Mouse (Mus musculus): ENCODE data around the gene 2410004B18Rik. TPM values are rescaled to one million over a fixed set of nuclear protein-coding genes. Genes with fewer than 3 reads are reported as not detected.
"Not testable (repeated sequence)": the region's sequence is repeated elsewhere in the genome, so short reads cannot be mapped to it uniquely, and the experiment has no call there.

The 2410004B18Rik gene
- total RNA-seq (2022): 10 to 100 TPM; 17.1 to 23.1 (median 19.4) TPM

GRCm38 (mm10) chr3:145937505-145938404 is at the start of gene 2410004B18Rik:
Gene 2410004B18Rik, plus strand, starts transcription at chr3:145938014.
- peak; percentile 79 to 83 for DNase-seq (ENCODE audit: low spot score in 2 of 2)

- no peak for DNase-seq (ENCODE audit: low spot score in 2 of 2)
Measured at GRCm38 (mm10) chr3:145890346-145891132, 47.3 kb upstream of the 2410004B18Rik start.

- DNase-seq (ENCODE audit: low spot score in 2 of 2): no peak
Measured at GRCm38 (mm10) chr3:145892451-145892850, 45.4 kb upstream of the 2410004B18Rik start.

- DNase-seq (ENCODE audit: low spot score in 2 of 2): no peak
Measured at GRCm38 (mm10) chr3:145894131-145894530, 43.7 kb upstream of the 2410004B18Rik start.

GRCm38 (mm10) chr3:145897749-145898148 is 40.1 kb upstream of the 2410004B18Rik start:
- peak; percentile 41 to 75 for DNase-seq (ENCODE audit: low spot score in 2 of 2)

GRCm38 (mm10) chr3:145899832-145900231 is 38.0 kb upstream of the 2410004B18Rik start:
- peak; percentile 26 to 53 for DNase-seq (ENCODE audit: low spot score in 2 of 2)

- DNase-seq (ENCODE audit: low spot score in 2 of 2): no peak
Measured at GRCm38 (mm10) chr3:145903530-145903929, 34.3 kb upstream of the 2410004B18Rik start.

GRCm38 (mm10) chr3:145904850-145905776 is 32.7 kb upstream of the 2410004B18Rik start:
- peak; percentile 10 to 41 for DNase-seq (ENCODE audit: low spot score in 2 of 2)

- no peak for DNase-seq (ENCODE audit: low spot score in 2 of 2)
Measured at GRCm38 (mm10) chr3:145906582-145906981, 31.2 kb upstream of the 2410004B18Rik start.

- DNase-seq (ENCODE audit: low spot score in 2 of 2): no peak
Measured at GRCm38 (mm10) chr3:145912512-145912911, 25.3 kb upstream of the 2410004B18Rik start.

- no peak for DNase-seq (ENCODE audit: low spot score in 2 of 2)
Measured at GRCm38 (mm10) chr3:145913263-145913662, 24.6 kb upstream of the 2410004B18Rik start.

- not testable (repeated sequence) for DNase-seq (ENCODE audit: low spot score in 2 of 2)
Measured at GRCm38 (mm10) chr3:145913942-145914341, 23.9 kb upstream of the 2410004B18Rik start.

GRCm38 (mm10) chr3:145916374-145916773 is 21.4 kb upstream of the 2410004B18Rik start:
- DNase-seq (ENCODE audit: low spot score in 2 of 2): no peak

GRCm38 (mm10) chr3:145916826-145917225 is 21.0 kb upstream of the 2410004B18Rik start:
- no peak for DNase-seq (ENCODE audit: low spot score in 2 of 2)

GRCm38 (mm10) chr3:145922019-145922854 is 15.6 kb upstream of the 2410004B18Rik start, which contains the start of gene Bcl10:
Gene Bcl10, plus strand, starts transcription at chr3:145922804.
- DNase-seq (ENCODE audit: low spot score in 2 of 2): no peak

- DNase-seq (ENCODE audit: low spot score in 2 of 2): no peak
Measured at GRCm38 (mm10) chr3:145922971-145923370, 14.8 kb upstream of the 2410004B18Rik start.

GRCm38 (mm10) chr3:145923874-145924577 is 13.8 kb upstream of the 2410004B18Rik start:
- DNase-seq (ENCODE audit: low spot score in 2 of 2): peak; percentile 99 to 100

GRCm38 (mm10) chr3:145924649-145925337 is 13.0 kb upstream of the 2410004B18Rik start:
- DNase-seq (ENCODE audit: low spot score in 2 of 2): peak; percentile 8 to 20

GRCm38 (mm10) chr3:145925506-145925905 is 12.3 kb upstream of the 2410004B18Rik start:
- DNase-seq (ENCODE audit: low spot score in 2 of 2): no peak

All from gastrocnemius, adult 8-10 months (tissue).